Mouse (Mus musculus) intestine, postnatal 0 days (tissue): ENCODE results near the gene Il27ra. TPM values are rescaled to one million over a fixed set of nuclear protein-coding genes. Genes with fewer than 3 reads are reported as not detected.
A peak's percentile ranks its signal among the peaks of the same experiment; 100 is the strongest.
"Not testable (repeated sequence)": the region's sequence is repeated elsewhere in the genome, so short reads cannot be mapped to it uniquely, and the experiment has no call there.

ENCODE experiments used
- ATAC-seq: fragments of 200-750 bp; cut with Nextera tagmentation; 2 replicates; pipeline ENCODE4 v1.8.0; 2017; ENCODE audit warnings: mild to moderate bottlenecking, moderate TSS enrichment, moderate library complexity
- H3K27ac ChIP-seq: fragments of 300-500 bp; sonication (generic); 2 replicates; pipeline ENCODE4 v1.5.1; 2014; ENCODE audit warnings: mild to moderate bottlenecking, low read depth, low read length, moderate library complexity
- H3K27me3 ChIP-seq: fragments of 300-500 bp; sonication (generic); replicated peaks from 2 replicates; pipeline ENCODE4 v1.6.1; 2014; ENCODE audit warnings: low read length, mixed read lengths; ENCODE audit not compliant: control insufficient read depth, insufficient read depth
- H3K36me3 ChIP-seq: fragments of 300-500 bp; sonication (generic); 2 replicates; pipeline ENCODE4 v1.6.1; 2014; ENCODE audit warnings: mild to moderate bottlenecking, moderate library complexity; ENCODE audit not compliant: control insufficient read depth, insufficient read depth
- H3K4me1 ChIP-seq: fragments of 300-500 bp; sonication (generic); replicated peaks from 2 replicates; pipeline ENCODE4 v1.6.1; 2014; ENCODE audit warnings: antibody characterized with exemption, low read length, mixed read lengths; ENCODE audit not compliant: control insufficient read depth, insufficient read depth
- H3K4me2 ChIP-seq: fragments of 300-500 bp; sonication (generic); replicated peaks from 2 replicates; pipeline ENCODE4 v1.6.1; 2014; ENCODE audit warnings: low read depth, mild to moderate bottlenecking, moderate library complexity
- H3K4me3 ChIP-seq: fragments of 300-500 bp; sonication (generic); 2 replicates; pipeline ENCODE4 v1.5.1; 2014; ENCODE audit warnings: low read depth, low read length
- H3K9ac ChIP-seq: fragments of 300-500 bp; sonication (generic); 2 replicates; pipeline ENCODE4 v1.6.1; 2014; ENCODE audit warnings: mild to moderate bottlenecking, low read depth, low read length
- H3K9me3 ChIP-seq: fragments of 300-500 bp; sonication (generic); 2 replicates; pipeline ENCODE4 v1.6.1; 2016; ENCODE audit warnings: mixed run types; ENCODE audit not compliant: control insufficient read depth
- CTCF ChIP-seq: sonication (generic); IDR thresholded peaks from 2 replicates; pipeline ENCODE4 v1.5.1; 2016; ENCODE audit warnings: low read depth, mild to moderate bottlenecking, control low read depth, antibody characterized with exemption, moderate library complexity
- WGBS: fragments of 180-500 bp; shearing (Covaris S2); extraction: QIAGEN DNeasy Blood & Tissue Kit; methylation state at CpG from one replicate; pipeline ENCODE4 v1.1.7; 2014; 5-methylcytosine and 5-hydroxymethylcytosine counted together
- polyA plus RNA-seq: library from polyadenylated mRNA; unstranded; fragments of >200 nt; fragmentation: Nextera tagmentation; extraction: Ambion mirVana; gene quantifications from 2 replicates; pipeline ENCODE4 v1.2.1, GENCODE M21; 2015

Il27ra gene
- polyA plus RNA-seq, 1 experiment from 2014 or later: 0.29 TPM

DNA sequence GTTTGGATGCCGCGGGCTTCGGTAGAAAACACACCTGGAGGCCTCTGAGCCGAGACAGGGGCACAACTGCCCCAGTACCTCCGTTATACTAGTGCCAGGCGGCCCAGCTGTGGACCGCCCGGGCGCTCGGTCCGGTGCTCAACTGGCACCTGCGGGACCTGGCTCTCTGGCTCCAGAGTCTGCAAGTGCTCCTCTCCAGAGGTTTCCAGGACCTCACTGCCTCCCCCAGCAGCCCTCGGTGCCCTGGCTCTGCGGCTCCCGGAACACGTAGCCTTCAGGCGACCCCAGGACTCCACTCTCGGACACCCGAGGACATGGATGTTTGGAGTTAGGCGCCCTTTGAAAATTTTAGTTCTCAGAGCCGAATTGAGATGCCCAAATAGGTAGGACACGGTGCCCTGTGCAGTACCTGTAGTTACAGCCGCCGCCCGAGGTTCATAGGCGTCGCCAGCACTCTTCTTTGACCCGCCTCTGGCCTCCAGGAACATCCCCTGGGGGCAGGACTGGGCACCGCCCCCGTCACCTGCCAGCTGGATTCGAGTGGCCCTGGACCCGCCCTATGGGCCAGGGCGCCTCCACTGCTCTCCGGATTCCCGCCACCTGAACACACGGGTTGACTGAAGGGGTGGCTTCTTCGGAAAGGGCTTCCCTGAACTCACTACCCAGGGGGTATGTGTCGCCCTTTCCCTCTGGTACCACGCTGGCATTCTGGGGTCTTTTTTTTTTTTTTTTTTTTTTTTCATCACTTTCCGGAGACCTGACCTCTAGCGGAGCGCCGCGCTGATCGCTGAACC, 30.5 kb downstream of the Il27ra start, which contains the start of gene 2210011C24Rik:
TSS of gene 2210011C24Rik (minus strand) at position 467 of the 794 bp plus-strand sequence.
- Histone ChIP-seq H3K27ac (no peak within 1 kb of the TSS), H3K27me3 (peaks cover 36% of the 10 kb centered on the region), H3K4me1 (peaks cover 10% of the 10 kb centered on the region), H3K36me3 (no peaks in the 10 kb centered on the region), H3K4me2 (peak within 1 kb of the TSS; percentile 91), H3K9me3 (no peaks in the 10 kb centered on the region), H3K4me3 (peak within 1 kb of the TSS; percentile 52), H3K9ac (peak within 1 kb of the TSS; percentile 17; the same call in 1 of the 2 replicates)
- peak; percentile 66 for ATAC-seq
- peak; percentile 11; the same call in 1 of the 2 replicates for TF ChIP-seq CTCF
- WGBS: 2% methylated on average over 45 of the region's 45 CpGs

DNA sequence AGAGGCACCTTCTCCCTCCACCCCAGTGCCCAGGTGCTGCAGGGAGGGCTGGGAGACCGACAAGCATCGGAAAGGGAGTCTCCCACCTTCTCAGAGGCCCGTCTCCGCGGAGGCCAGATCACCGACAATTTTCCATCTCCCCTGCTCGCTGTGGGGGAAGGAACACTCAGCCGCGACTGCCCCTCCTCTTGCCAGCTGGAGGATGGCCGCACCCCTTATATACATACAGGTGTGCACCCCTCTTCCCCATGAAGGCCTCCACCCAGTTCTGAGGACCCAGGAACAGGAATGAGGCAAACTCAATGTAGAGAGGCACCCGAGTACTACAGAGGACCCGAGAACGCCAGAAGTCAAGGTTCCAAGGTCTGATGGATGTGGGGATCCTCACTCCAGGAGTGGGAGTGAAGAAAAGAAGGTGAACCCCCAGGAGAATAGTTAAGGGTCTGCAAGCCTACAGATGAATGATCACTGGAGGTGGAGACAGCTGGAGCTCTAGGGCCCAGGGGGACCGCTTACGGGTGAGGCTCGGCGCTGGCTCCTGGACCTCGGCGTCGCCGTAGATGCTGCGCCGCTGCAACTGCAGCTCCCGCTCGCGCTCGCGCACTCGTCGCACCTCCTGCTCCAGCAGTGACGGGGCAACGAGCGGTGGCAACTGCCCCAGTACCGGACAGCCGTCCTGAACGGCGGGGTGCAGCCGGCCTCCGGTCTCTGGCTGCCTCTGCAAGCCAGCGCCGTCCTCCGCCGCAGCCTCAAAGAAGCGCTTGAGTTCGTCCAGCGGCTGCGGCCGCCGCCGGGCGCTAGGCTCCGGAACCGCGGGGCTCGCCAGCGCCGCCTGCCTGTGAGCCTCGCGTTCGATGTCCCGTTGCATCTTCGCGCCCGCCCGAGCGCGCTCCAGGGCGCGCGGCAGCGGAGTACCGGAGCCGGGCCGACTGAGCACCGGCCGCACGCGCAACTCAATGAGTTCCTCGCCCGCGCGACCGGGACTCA, 31.5 kb downstream of the Il27ra start:
- peak; percentile 59 for ATAC-seq
- peaks cover 36% of the 10 kb centered on the region for H3K27me3 ChIP-seq
- H3K27ac ChIP-seq: no peak overlapping the region
- H3K4me2 ChIP-seq: peak overlapping the region; percentile 91
- H3K4me3 ChIP-seq: peak overlapping the region; percentile 52
- H3K9ac ChIP-seq: peak overlapping the region; percentile 17; the same call in 1 of the 2 replicates
- peak; percentile 86 for TF ChIP-seq CTCF
- H3K36me3 ChIP-seq: no peaks in the 10 kb centered on the region
- under 1% methylated on average over 76 of the region's 83 CpGs for WGBS
- peaks cover 10% of the 10 kb centered on the region for H3K4me1 ChIP-seq
- no peaks in the 10 kb centered on the region for H3K9me3 ChIP-seq

DNA sequence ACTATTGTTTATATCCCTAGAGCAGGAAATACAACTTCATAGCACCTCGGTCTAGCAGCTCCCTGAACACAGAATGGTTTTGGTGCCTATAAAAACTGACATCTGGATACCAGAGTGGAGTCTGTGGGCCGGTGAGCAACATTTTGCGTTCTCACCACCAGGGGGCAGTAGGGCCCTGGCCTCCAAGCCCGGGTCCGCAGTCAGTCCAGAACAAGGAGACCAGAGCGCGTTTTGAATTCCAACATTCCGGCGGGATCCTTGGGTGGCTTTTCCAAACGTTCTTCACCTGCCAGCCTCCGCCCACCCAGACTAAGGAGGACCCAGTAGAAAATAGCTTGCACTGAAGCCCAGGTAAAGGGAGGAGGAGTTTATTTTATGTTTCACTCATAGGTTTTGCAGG, 32.5 kb downstream of the Il27ra start:
- H3K4me2 ChIP-seq: peak overlapping the region; percentile 91; the same call in 1 of the 2 replicates
- ATAC-seq: no peak
- under 1% methylated on average over 11 of the region's 11 CpGs for WGBS

DNA sequence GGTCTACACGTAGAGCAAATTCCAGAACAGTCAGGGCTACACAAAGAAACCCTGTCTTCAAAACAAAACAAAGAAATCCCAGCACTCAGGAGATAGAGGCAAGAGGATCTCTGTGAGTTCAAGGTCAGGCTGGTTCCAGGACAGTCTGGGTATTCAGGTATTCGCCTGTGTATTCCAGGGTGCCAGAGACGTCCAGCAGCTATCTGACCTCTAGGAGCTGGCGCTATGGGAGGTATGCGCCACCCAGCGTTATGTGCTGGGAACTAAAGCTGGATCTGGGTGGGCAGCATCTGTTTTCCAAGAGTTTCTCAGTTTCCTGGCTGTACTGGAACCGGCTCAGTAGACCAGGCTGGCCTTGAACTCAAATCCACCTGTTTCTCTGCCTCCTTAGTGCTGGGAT, 34.0 kb downstream of the Il27ra start:
- Histone ChIP-seq H3K4me3 (no peak overlapping the region), H3K4me2 (no peak overlapping the region), H3K9me3 (no peaks in the 10 kb centered on the region), H3K27me3 (peaks cover 33% of the 10 kb centered on the region), H3K9ac (no peak overlapping the region), H3K36me3 (no peaks in the 10 kb centered on the region), H3K27ac (no peak overlapping the region), H3K4me1 (peaks cover 13% of the 10 kb centered on the region)
- WGBS: 29% methylated on average over 7 of the region's 7 CpGs
- no peak for ATAC-seq
- peak; percentile 65 for TF ChIP-seq CTCF

More for the DNA sequence above, 32.5 kb downstream of the Il27ra start:
- Histone ChIP-seq H3K27ac (no peak overlapping the region), H3K9me3 (no peaks in the 10 kb centered on the region), H3K4me3 (peak overlapping the region; percentile 52; the same call in 1 of the 2 replicates), H3K36me3 (no peaks in the 10 kb centered on the region), H3K4me1 (peaks cover 10% of the 10 kb centered on the region), H3K9ac (no peak overlapping the region), H3K27me3 (peaks cover 36% of the 10 kb centered on the region)
- TF ChIP-seq CTCF: peak; percentile 98

DNA sequence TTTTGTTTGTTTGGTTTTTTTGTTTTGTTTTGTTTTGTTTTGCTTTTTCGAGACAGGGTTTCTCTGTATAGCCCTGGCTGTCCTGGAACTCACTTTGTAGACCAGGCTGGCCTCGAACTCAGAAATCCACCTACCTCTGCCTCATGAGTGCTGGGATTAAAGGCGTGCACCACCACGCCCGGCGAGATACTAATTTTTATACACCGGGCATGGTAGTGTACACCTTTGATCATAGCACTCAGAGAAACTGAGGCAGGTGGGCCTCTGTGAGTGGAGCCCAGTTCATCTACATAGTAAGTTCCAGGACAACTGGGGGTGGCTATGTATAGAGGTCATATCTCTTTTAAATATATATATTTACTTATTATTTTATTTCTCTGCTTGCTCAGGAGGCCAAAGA, 36.9 kb downstream of the Il27ra start:
- peak overlapping the region; percentile 93; the same call in 1 of the 2 replicates for H3K4me2 ChIP-seq
- H3K36me3 ChIP-seq, H3K9ac ChIP-seq, ATAC-seq, H3K9me3 ChIP-seq, H3K4me3 ChIP-seq, H3K27me3 ChIP-seq, H3K27ac ChIP-seq, H3K4me1 ChIP-seq: not testable (repeated sequence)
- WGBS: 91% methylated on average over 7 of the region's 7 CpGs
